Mouse (Mus musculus) liver, embryonic 13.5 days (tissue): ENCODE measurements around the gene Fam149b. TPM values are rescaled to one million over a fixed set of nuclear protein-coding genes. Genes with fewer than 3 reads are reported as not detected.

ENCODE experiments used
- ATAC-seq: fragments of 200-750 bp; cut with Nextera tagmentation; 2 replicates; pipeline ENCODE4 v1.8.0; 2017; ENCODE audit warnings: low read depth, mild to moderate bottlenecking, moderate number of reproducible peaks, moderate library complexity
- DNase-seq: peaks from one replicate; pipeline ENCODE4 v3.0.0; 2022
- H3K27ac ChIP-seq: fragments of 300-500 bp; sonication (generic); 2 replicates; pipeline ENCODE4 v1.5.1; 2015; ENCODE audit warnings: moderate library complexity, mild to moderate bottlenecking, inconsistent platforms
- H3K27me3 ChIP-seq: fragments of 300-500 bp; sonication (generic); 2 replicates; pipeline ENCODE4 v1.6.1; 2015; ENCODE audit warnings: mild to moderate bottlenecking, inconsistent platforms
- H3K36me3 ChIP-seq: fragments of 300-500 bp; sonication (generic); 2 replicates; pipeline ENCODE4 v1.6.1; 2015; ENCODE audit warnings: mild to moderate bottlenecking, inconsistent platforms
- H3K4me1 ChIP-seq: fragments of 300-500 bp; sonication (generic); replicated peaks from 2 replicates; pipeline ENCODE4 v1.6.1; 2015; ENCODE audit warnings: inconsistent platforms
- H3K4me2 ChIP-seq: fragments of 300-500 bp; sonication (generic); 2 replicates; pipeline ENCODE4 v1.6.1; 2015; ENCODE audit warnings: inconsistent platforms, mild to moderate bottlenecking, moderate library complexity
- H3K4me3 ChIP-seq: fragments of 300-500 bp; sonication (generic); replicated peaks from 2 replicates; pipeline ENCODE4 v1.5.1; 2015; ENCODE audit warnings: mild to moderate bottlenecking, inconsistent platforms
- H3K9ac ChIP-seq: fragments of 300-500 bp; sonication (generic); 2 replicates; pipeline ENCODE4 v1.6.1; 2015; ENCODE audit warnings: mild to moderate bottlenecking, inconsistent platforms
- H3K9me3 ChIP-seq: fragments of 300-500 bp; sonication (generic); replicated peaks from 2 replicates; pipeline ENCODE4 v1.6.1; 2016; ENCODE audit warnings: inconsistent platforms
- WGBS: fragments of 180-500 bp; shearing (Covaris S2); methylation state at CpG from one replicate; pipeline ENCODE4 v1.1.7; 2015; ENCODE audit not compliant: insufficient replicate concordance; 5-methylcytosine and 5-hydroxymethylcytosine counted together
- polyA plus RNA-seq: library from polyadenylated mRNA; unstranded; fragments of >200 nt; fragmentation: Nextera tagmentation; extraction: Ambion mirVana; gene quantifications from 2 replicates; pipeline ENCODE4 v1.2.1, GENCODE M21; 2015

The Fam149b gene
- polyA plus RNA-seq, 1 experiment from 2014 or later, result 8.2 TPM

GRCm38 (mm10) chr14:20363230-20363629 is 15.3 kb downstream of the Fam149b start:
- Histone ChIP-seq H3K4me1 (no peaks in the 10 kb centered on the region), H3K9ac (no peak overlapping the region), H3K36me3 (peaks cover 55% of the 10 kb centered on the region), H3K9me3 (no peaks in the 10 kb centered on the region), H3K4me3 (no peak overlapping the region), H3K27me3 (no peaks in the 10 kb centered on the region), H3K27ac (no peak overlapping the region), H3K4me2 (no peak overlapping the region)
- WGBS, result 81% methylated on average over 4 of the region's 4 CpGs
- DNase-seq (no peak), ATAC-seq (no peak)

GRCm38 (mm10) chr14:20368271-20368670 is 20.3 kb downstream of the Fam149b start:
- Histone ChIP-seq H3K9me3 (no peaks in the 10 kb centered on the region), H3K27me3 (no peaks in the 10 kb centered on the region), H3K27ac (no peak overlapping the region), H3K4me1 (0 out of 2 replicates have a peak, but pooled peaks cover 3% of the 10 kb centered on the region), H3K4me3 (no peak overlapping the region), H3K4me2 (no peak overlapping the region), H3K9ac (no peak overlapping the region), H3K36me3 (peaks cover 33% of the 10 kb centered on the region)
- DNase-seq (no peak), ATAC-seq (no peak)
- 83% methylated on average over 3 of the region's 3 CpGs for WGBS

DNA sequence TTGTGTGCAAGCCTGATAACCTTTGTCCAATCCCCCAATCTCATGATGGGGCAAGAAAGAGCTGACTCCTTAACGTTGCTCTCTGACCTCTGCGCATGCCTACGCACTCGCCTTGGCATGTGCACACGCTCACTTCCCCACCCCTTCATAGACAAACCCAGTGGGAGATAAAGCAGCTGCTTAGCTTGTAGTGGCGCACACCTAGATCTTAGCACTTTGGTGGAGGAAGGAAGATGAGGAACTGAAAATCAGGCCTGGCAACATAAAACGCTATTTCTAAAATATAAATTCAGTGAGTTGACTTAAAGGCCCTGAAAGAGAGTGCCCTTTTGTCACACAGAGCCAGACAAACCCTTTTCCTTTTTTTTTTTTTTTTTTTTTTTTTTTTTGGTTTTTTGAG is 22.8 kb downstream of the Fam149b start:
- no peak overlapping the region for H3K4me2 ChIP-seq
- H3K27me3 ChIP-seq, result no peaks in the 10 kb centered on the region
- H3K4me1 ChIP-seq, result 0 out of 2 replicates have a peak, but pooled peaks cover 3% of the 10 kb centered on the region
- no peak overlapping the region for H3K27ac ChIP-seq
- WGBS, result 65% methylated on average over 7 of the region's 7 CpGs
- H3K9ac ChIP-seq, result no peak overlapping the region
- peaks cover 27% of the 10 kb centered on the region for H3K36me3 ChIP-seq
- no peak for DNase-seq
- no peak overlapping the region for H3K4me3 ChIP-seq
- no peaks in the 10 kb centered on the region for H3K9me3 ChIP-seq
- ATAC-seq, result no peak

- Histone ChIP-seq H3K9ac (no peak overlapping the region), H3K27ac (no peak overlapping the region), H3K36me3 (peaks cover 27% of the 10 kb centered on the region), H3K4me2 (no peak overlapping the region), H3K9me3 (no peaks in the 10 kb centered on the region), H3K4me1 (0 out of 2 replicates have a peak, but pooled peaks cover 3% of the 10 kb centered on the region), H3K27me3 (no peaks in the 10 kb centered on the region), H3K4me3 (no peak overlapping the region)
- no peak for ATAC-seq
- DNase-seq, result no peak
- WGBS, result 69% methylated on average over 1 of the region's 1 CpGs
Measured at GRCm38 (mm10) chr14:20371854-20372253, 23.9 kb downstream of the Fam149b start.

GRCm38 (mm10) chr14:20377112-20377521 is 29.2 kb downstream of the Fam149b start:
- Histone ChIP-seq H3K4me2 (no peak overlapping the region), H3K4me1 (peaks cover 21% of the 10 kb centered on the region), H3K9me3 (no peaks in the 10 kb centered on the region), H3K27me3 (no peaks in the 10 kb centered on the region), H3K9ac (no peak overlapping the region), H3K4me3 (no peak overlapping the region), H3K36me3 (peaks cover 39% of the 10 kb centered on the region), H3K27ac (no peak overlapping the region)
- peak; percentile 47 for ATAC-seq
- WGBS, result 57% methylated on average over 4 of the region's 4 CpGs
- no peak for DNase-seq

GRCm38 (mm10) chr14:20378313-20379061 is 30.5 kb downstream of the Fam149b start:
- Histone ChIP-seq H3K4me3 (no peak overlapping the region), H3K27ac (no peak overlapping the region), H3K4me1 (peaks cover 21% of the 10 kb centered on the region), H3K9me3 (no peaks in the 10 kb centered on the region), H3K27me3 (no peaks in the 10 kb centered on the region), H3K9ac (no peak overlapping the region), H3K4me2 (no peak overlapping the region), H3K36me3 (peaks cover 41% of the 10 kb centered on the region)
- ATAC-seq (peak; percentile 72), DNase-seq (peak; percentile 47)
- WGBS, result 26% methylated on average over 13 of the region's 13 CpGs

DNA sequence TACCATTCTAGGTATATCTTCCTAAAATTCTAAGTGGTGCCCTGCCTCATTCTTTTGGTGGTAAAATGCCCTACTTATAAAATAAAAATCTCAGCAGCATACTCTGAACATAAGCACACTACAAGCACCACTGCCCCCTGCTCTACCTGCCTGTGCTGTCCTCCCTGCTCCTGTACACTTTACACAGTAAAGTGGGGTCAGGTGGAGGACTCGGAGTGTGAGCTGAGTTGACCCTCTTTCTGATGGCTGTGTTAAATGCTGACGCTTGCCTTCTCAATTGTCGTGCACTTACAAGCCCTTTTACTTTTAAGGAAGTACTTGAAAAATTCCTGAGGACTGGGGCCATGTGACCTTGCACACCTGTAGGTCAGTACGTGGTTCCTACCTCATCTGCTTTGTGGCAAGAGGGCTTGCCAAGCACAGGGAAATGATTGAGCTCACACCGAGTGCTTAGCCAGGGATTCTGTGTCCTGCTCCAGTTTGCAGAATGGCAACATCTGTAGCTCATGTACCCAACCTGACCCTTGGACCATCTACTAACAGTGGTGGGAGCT is 31.2 kb downstream of the Fam149b start:
- Histone ChIP-seq H3K9ac (no peak overlapping the region), H3K4me1 (peaks cover 21% of the 10 kb centered on the region), H3K27ac (no peak overlapping the region), H3K9me3 (no peaks in the 10 kb centered on the region), H3K4me2 (no peak overlapping the region), H3K4me3 (no peak overlapping the region), H3K36me3 (peaks cover 42% of the 10 kb centered on the region), H3K27me3 (no peaks in the 10 kb centered on the region)
- DNase-seq (no peak), ATAC-seq (no peak)
- 72% methylated on average over 5 of the region's 5 CpGs for WGBS

DNA sequence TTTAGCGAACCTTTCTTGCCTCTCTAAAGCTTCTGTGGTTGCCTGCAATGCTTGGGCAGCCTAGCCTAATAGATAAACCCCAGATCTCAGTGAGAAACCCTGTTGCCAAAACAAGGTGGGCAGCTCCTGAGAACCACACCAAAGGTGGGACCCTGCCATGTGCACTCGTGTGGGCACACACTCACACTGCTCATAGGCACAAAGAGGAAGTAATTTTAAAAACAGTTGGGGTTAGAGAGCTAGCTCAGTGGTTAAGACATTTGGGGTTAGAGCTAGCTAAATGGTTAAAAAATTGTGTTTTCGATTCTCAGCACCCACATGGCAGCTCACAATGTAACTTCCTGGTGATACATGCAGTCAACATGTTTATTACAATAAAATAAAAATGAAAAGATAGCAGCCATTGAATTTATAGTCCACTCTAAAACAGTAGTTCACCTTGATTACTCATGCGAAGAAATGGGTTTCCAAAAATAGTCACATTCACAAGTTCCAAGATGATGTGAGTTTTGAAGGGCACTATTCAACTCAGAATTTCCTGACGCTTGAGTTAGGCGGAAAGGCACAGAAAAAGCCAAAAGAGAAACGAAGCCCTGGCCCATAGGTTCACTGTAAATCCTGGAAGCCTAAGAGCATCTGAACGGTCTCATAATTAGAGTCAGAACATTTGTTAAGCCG is 31.9 kb downstream of the Fam149b start:
- Histone ChIP-seq H3K27me3 (no peaks in the 10 kb centered on the region), H3K9ac (no peak overlapping the region), H3K27ac (no peak overlapping the region), H3K9me3 (no peaks in the 10 kb centered on the region), H3K4me1 (peaks cover 21% of the 10 kb centered on the region), H3K4me3 (no peak overlapping the region), H3K4me2 (no peak overlapping the region), H3K36me3 (peaks cover 48% of the 10 kb centered on the region)
- DNase-seq (no peak), ATAC-seq (no peak)
- 70% methylated on average over 9 of the region's 9 CpGs for WGBS

DNA sequence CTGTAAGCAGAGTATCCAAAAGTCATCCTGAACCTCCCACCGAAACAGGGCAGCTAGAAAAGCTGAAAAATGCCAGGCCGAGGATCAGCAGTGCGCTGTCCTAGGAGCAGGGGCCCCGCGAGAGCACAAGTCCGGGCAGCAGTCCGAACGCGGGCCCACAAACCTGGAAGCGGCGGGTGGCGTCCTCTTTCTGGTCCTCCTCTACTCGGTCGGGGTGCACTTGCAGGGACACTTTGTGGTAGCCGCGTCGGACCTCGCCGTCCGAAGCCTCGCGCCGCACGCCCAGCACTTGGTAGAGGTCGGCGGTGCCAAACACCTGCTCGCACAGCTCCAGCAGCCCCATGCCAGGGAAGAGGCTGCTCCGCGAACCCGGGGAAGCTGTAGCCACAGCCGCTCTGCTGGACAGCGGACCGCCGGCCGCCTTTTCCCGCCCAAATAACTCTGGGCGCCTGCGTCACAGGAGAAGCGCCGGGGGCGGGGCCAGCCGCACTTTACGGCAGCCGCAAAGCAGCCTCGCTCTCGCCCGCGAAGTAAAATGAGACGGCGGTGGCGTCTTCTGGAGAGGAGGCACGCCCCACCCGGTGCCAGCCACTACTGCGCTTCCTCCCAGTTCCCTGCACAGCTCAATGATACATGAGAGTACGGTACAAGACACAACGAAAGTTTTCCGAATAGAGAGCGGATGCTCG is 40.6 kb downstream of the Fam149b start, which contains the start of gene Dnajc9:
TSS of gene Dnajc9 (minus strand) at position 470 of the 689 bp plus-strand sequence.
- WGBS, result under 1% methylated on average over 59 of the region's 59 CpGs
- no peaks in the 10 kb centered on the region for H3K9me3 ChIP-seq
- H3K4me2 ChIP-seq, result peak within 1 kb of the TSS; percentile 77
- DNase-seq (peak; percentile 90), ATAC-seq (peak; percentile 63)
- H3K4me1 ChIP-seq, result peaks cover 50% of the 10 kb centered on the region
- H3K36me3 ChIP-seq, result peaks cover 63% of the 10 kb centered on the region
- H3K4me3 ChIP-seq, result peak within 1 kb of the TSS; percentile 87
- peak within 1 kb of the TSS; percentile 84 for H3K27ac ChIP-seq
- no peaks in the 10 kb centered on the region for H3K27me3 ChIP-seq
- peak within 1 kb of the TSS; percentile 94 for H3K9ac ChIP-seq

DNA sequence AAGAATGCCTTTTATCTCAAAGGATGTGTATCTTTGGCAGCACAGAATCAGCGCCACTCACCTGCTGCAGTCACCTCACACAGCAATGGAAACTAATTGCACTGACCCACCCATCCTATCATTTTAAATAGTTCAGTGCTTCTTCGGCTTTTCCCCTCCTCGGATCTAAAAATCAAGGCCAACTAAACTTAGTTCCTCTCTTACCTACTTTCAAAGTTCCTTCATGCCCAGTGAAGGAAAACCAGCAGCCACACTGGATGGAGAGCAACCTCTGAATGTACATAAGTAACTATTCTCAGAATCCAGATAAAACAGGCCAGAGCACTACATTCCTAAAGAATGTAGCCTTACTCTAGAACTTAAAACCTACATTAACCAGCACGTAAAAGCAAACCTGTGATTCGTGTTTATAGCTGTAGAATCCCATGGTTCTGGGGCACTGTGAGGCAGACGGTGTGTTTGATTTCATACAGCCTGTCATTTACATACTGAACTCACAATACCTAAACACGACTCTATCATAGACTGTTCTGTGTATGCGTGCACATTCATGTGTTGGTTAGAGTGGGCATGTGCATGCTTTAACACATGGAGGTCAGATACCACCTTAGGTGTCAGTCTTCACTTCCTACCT is 41.6 kb downstream of the Fam149b start:
- H3K36me3 ChIP-seq, result peaks cover 55% of the 10 kb centered on the region
- peak overlapping the region; percentile 94 for H3K9ac ChIP-seq
- peak overlapping the region; percentile 87 for H3K4me3 ChIP-seq
- peak overlapping the region; percentile 77 for H3K4me2 ChIP-seq
- ATAC-seq, result no peak
- H3K27me3 ChIP-seq, result no peaks in the 10 kb centered on the region
- H3K4me1 ChIP-seq, result peaks cover 58% of the 10 kb centered on the region
- no peak for DNase-seq
- no peaks in the 10 kb centered on the region for H3K9me3 ChIP-seq
- 74% methylated on average over 8 of the region's 8 CpGs for WGBS
- H3K27ac ChIP-seq, result peak overlapping the region; percentile 84
